Mouse (Mus musculus) activated CD4-positive, CD25-positive, alpha-beta regulatory T cell (primary cell): ENCODE data around the gene Arf6. TPM values are rescaled to one million over a fixed set of nuclear protein-coding genes. Genes with fewer than 3 reads are reported as not detected.

Experiments
- polyA plus RNA-seq, 2 experiments: library from polyadenylated mRNA; unstranded; fragments of 100-300 nt; shearing (Covaris generic); gene quantifications; one replicate each; pipeline ENCODE4 v1.2.1; 2017

Gene Arf6
- 100 to 1,000 TPM; 257 to 364 TPM for polyA plus RNA-seq

DNA sequence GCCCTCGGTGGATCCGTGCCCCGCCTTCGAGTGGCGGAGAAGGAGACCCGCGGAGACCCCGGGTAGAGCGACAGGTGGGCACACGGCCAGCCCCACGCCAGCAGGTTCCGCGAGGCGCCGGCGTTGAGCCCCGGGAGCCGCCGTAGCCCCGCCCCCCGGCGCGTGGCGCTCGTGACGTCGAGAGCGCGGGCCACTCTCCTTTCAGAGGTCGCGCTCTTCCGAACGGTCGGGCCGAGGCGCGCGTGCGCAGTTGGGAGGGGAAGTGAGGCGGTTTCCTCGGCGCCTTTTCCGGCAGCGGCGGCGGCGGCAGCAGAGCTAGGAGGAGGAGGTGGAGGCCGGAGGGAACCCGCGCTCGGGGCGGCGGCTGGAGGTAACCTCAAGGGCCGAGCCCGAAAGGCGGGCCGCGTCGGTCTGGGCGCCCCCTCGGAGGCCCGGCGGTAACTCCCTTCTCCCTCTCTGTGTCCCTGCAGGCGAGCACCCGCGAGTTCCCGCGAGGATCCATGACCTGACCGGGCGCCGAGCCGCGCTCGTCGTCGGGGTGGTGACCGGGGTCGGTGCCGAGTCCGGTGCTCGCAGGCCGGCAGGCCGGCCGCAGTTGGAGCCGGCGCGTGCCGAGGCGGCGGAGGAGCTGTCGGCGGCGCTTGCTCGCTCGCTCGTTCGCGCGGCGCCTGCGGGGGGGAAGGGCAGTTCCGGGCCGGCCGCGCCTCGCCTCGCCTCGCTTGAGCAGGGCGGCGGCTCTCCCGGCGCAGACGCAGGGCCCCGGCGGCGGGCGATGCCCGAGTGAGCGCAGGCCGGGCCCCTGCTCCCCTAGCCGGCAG is at the start of gene Arf6, which contains the start of gene Gm9887:
Arf6 (plus strand) TSS at position 297 of the 818 bp plus-strand sequence.
Gm9887 (minus strand) TSS at position 605 of the 818 bp plus-strand sequence.

DNA sequence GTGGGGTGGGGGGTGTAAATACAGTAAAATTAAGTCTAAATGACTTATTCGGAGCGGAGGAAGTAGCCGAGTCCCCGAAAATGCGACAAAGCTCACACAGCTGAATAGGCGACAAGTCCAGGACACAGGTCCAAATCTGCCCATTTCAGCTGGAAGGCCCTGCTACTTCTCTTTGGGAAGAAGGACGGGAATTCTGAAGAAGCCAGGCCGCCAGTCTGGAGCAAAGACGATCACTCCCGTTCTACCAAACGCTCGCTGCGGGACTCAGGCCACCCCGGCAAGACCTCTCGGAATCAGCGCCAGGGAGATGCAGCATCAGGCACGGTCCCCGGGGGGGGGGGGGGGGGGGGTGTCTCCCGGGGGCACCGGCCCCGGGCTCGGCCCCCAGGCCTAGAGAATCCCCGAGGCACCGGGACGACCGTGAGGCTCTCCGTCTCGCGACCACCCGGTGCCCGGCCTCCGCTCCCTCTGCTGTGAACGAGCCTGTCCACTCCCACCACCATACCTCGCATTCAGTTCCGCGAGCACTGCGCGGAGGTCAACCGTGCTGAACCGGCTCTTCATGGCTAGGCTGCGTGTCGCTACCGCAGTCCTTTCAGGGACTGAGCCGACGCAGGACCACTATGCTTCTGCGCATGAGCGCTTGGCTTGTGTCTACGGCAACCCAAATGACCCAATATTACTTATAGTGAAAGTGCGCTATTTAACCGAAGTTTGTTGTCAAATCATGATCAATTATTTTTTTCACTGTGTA is 15.2 kb upstream of the Arf6 start, which contains the start of gene Nemf:
Nemf (minus strand) TSS at position 620 of the 754 bp plus-strand sequence.

Other genes starting within 250 kb of the Arf6 start
- gene Rps29, start 213.0 kb upstream of the Arf6 start, polyA plus RNA-seq = 1,000 to 10,000 TPM; 1,337 to 2,600 TPM
- 1 to 10 TPM; 1.3 to 1.7 TPM for gene Lrr1, start 203.3 kb upstream of the Arf6 start, polyA plus RNA-seq
- 100 to 1,000 TPM; 465 to 547 TPM for gene Rpl36al, start 188.1 kb upstream of the Arf6 start, polyA plus RNA-seq
- gene Mgat2, start 188.0 kb upstream of the Arf6 start, polyA plus RNA-seq = 10 to 100 TPM; 65.6 to 84.3 TPM
- gene Gm49383, start 175.0 kb upstream of the Arf6 start, polyA plus RNA-seq = 10 to 100 TPM; 11.7 to 14.9 TPM
- gene Dnaaf2, start 173.7 kb upstream of the Arf6 start, polyA plus RNA-seq = 10 to 100 TPM in 1 of 2 experiments, 1 to 10 TPM in 1; 6.6 to 11.4 TPM
- 10 to 100 TPM; 13.1 to 17.3 TPM for gene Gm49384, start 167.9 kb upstream of the Arf6 start, polyA plus RNA-seq
- 10 to 100 TPM; 12.0 to 39.2 TPM for gene Pole2, start 144.0 kb upstream of the Arf6 start, polyA plus RNA-seq
- 10 to 100 TPM; 25.9 to 92.7 TPM for gene Klhdc1, start 131.0 kb upstream of the Arf6 start, polyA plus RNA-seq
- gene Klhdc2, start 75.5 kb upstream of the Arf6 start, polyA plus RNA-seq = 100 to 1,000 TPM in 1 of 2 experiments, 10 to 100 TPM in 1; 58.4 to 196 TPM
- gene Nemf, start 15.0 kb upstream of the Arf6 start, polyA plus RNA-seq = 100 to 1,000 TPM in 1 of 2 experiments, 10 to 100 TPM in 1; 97.8 to 124 TPM
- gene Gm9887, start 308 bp downstream of the Arf6 start, polyA plus RNA-seq = 1 to 10 TPM; 3.4 to 4.1 TPM
- 1 to 10 TPM; 5.0 to 5.9 TPM for gene Vcpkmt, start 210.9 kb downstream of the Arf6 start, polyA plus RNA-seq